Mouse (Mus musculus) limb, embryonic 14.5 days (tissue): ENCODE results near the gene Rara. TPM values are rescaled to one million over a fixed set of nuclear protein-coding genes. Genes with fewer than 3 reads are reported as not detected.

Experiments used
- ATAC-seq: fragments of 200-750 bp; cut with Nextera tagmentation; 2 replicates; pipeline ENCODE4 v1.8.0; 2017; ENCODE audit warnings: low read depth, moderate number of reproducible peaks, moderate TSS enrichment; ENCODE audit not compliant: low FRiP score
- DNase-seq: peaks from one replicate; pipeline ENCODE4 v3.0.0-alpha.2; 2015; ENCODE audit warnings: low spot score
- H3K27ac ChIP-seq: fragments of 300-500 bp; sonication (generic); replicated peaks from 2 replicates; pipeline ENCODE4 v1.5.1; 2014; ENCODE audit warnings: low read depth, mild to moderate bottlenecking, low read length, moderate library complexity, mixed read lengths
- H3K27me3 ChIP-seq: fragments of 300-500 bp; sonication (generic); 2 replicates; pipeline ENCODE4 v1.6.1; 2014; ENCODE audit warnings: low read length, mixed read lengths; ENCODE audit not compliant: control insufficient read depth, insufficient read depth
- H3K36me3 ChIP-seq: fragments of 300-500 bp; sonication (generic); 2 replicates; pipeline ENCODE4 v1.6.1; 2014; ENCODE audit warnings: mild to moderate bottlenecking, low read length, moderate library complexity, mixed read lengths; ENCODE audit not compliant: control insufficient read depth, insufficient read depth
- H3K4me1 ChIP-seq: fragments of 300-500 bp; sonication (generic); 2 replicates; pipeline ENCODE4 v1.6.1; 2014; ENCODE audit warnings: antibody characterized with exemption, low read length, mixed read lengths; ENCODE audit not compliant: control insufficient read depth, insufficient read depth
- H3K4me2 ChIP-seq: fragments of 300-500 bp; sonication (generic); replicated peaks from 2 replicates; pipeline ENCODE4 v1.6.1; 2014; ENCODE audit warnings: low read depth, mild to moderate bottlenecking, low read length, moderate library complexity; ENCODE audit not compliant: severe bottlenecking
- H3K4me3 ChIP-seq: fragments of 300-500 bp; sonication (generic); replicated peaks from 2 replicates; pipeline ENCODE4 v1.5.1; 2014; ENCODE audit warnings: low read length
- H3K9ac ChIP-seq: fragments of 300-500 bp; sonication (generic); 2 replicates; pipeline ENCODE4 v1.6.1; 2014; ENCODE audit warnings: mild to moderate bottlenecking, low read depth, low read length, moderate library complexity; ENCODE audit not compliant: severe bottlenecking
- H3K9me3 ChIP-seq: fragments of 300-500 bp; sonication (generic); 2 replicates; pipeline ENCODE4 v1.6.1; 2016; ENCODE audit warnings: low read length; ENCODE audit not compliant: control insufficient read depth
- POLR2A ChIP-seq: fragments of 200-500 bp; IDR thresholded peaks from 2 replicates; pipeline ENCODE4 v1.8.0; 2012; ENCODE audit warnings: inconsistent platforms, mild to moderate bottlenecking, moderate library complexity, borderline replicate concordance; ENCODE audit not compliant: insufficient read depth, insufficient read length; ENCODE audit errors: extremely low read depth
- WGBS: fragments of 180-500 bp; shearing (Covaris S2); extraction: QIAGEN DNeasy Blood & Tissue Kit; methylation state at CpG from one replicate; pipeline ENCODE4 v1.1.7; 2014; 5-methylcytosine and 5-hydroxymethylcytosine counted together
- polyA plus RNA-seq, 2 experiments: library from polyadenylated mRNA; depleted of rRNA in 1 of 2; stranded (reverse) in 1 of 2; unstranded in 1 of 2; fragments of >200 nt; fragmentation: Nextera tagmentation in 1 of 2; extraction: Ambion mirVana in 1 of 2; gene quantifications; 2 replicates each; pipeline versions ENCODE4 v1.2.1 to v1.2.3; 2012 to 2014

Gene Rara
- polyA plus RNA-seq, 2 experiments: 39.8 to 52.4 TPM

DNA sequence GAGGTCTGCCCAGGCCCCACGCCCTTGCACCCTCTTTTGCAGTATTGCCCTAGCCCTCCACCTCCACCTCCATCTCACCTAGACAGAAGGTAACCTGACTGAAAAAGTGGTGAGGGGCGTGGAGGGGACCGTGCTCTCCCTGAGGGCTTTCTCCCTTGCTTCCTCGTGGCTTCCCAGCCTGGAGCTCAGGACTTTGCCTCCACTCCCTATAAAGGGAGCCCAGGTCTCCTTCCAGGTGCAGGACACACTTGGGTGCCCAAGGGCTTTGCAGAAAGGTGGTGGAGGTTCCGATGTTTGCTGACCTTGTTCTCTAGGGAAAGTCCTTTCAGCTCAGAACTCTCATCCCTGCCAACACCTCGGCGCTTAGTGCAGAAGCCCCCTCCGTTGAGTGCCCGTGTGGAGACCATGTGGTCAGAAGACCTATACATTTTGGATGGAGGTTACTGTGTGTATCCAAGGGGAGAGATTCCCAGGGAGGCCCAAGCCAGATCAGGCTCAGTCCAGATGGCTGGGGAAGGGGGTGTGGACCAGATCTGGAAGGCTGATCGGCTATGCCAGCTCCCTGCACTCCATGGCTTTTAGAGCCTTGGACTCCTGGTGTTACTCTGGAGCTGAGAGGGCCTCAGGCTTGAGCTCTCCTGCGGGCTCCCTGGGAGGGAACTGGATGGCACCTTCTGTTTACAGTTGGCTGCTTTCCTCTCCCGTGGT lies 722 bp downstream of the Rara start:
- WGBS: 7% methylated on average over 12 of the region's 12 CpGs

DNA sequence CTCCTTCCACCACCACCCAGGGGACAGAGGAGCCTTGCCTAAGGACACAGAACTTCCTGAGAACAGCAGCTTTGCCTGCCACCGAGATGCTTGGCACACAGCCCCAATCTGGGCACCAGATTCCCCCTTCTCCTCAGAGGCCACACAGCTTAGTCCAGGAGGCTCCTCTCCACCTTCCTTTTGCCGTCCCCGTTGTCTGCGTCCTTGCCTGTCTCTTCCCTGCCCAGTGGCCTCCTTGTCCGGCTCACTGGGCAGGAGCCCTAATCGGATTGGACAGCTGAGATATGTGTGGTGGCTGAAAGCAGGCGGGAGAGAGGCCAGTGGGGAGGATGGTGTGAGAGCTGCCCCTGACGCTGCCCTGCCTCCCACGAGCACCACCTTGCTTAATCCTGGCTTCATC lies 1.9 kb downstream of the Rara start:
- ATAC-seq (no peak), DNase-seq (no peak)
- Histone ChIP-seq H3K4me3 (peak overlapping the region; percentile 66), H3K27me3 (no peaks in the 10 kb centered on the region), H3K27ac (peak overlapping the region; percentile 83), H3K4me1 (peaks cover 90% of the 10 kb centered on the region), H3K9ac (peak overlapping the region; percentile 38), H3K4me2 (peak overlapping the region; percentile 82), H3K36me3 (no peaks in the 10 kb centered on the region), H3K9me3 (no peaks in the 10 kb centered on the region)
- no peak for TF ChIP-seq POLR2A
- WGBS: 21% methylated on average over 9 of the region's 9 CpGs

More for the DNA sequence above, 722 bp downstream of the Rara start:
- Histone ChIP-seq H3K36me3 (no peaks in the 10 kb centered on the region), H3K27ac (peak overlapping the region; percentile 83), H3K9ac (peak overlapping the region; percentile 72), H3K4me3 (peak overlapping the region; percentile 66), H3K4me2 (peak overlapping the region; percentile 82), H3K27me3 (no peaks in the 10 kb centered on the region), H3K9me3 (no peaks in the 10 kb centered on the region), H3K4me1 (peaks cover 91% of the 10 kb centered on the region)
- ATAC-seq: no peak
- no peak for DNase-seq
- no peak for TF ChIP-seq POLR2A

DNA sequence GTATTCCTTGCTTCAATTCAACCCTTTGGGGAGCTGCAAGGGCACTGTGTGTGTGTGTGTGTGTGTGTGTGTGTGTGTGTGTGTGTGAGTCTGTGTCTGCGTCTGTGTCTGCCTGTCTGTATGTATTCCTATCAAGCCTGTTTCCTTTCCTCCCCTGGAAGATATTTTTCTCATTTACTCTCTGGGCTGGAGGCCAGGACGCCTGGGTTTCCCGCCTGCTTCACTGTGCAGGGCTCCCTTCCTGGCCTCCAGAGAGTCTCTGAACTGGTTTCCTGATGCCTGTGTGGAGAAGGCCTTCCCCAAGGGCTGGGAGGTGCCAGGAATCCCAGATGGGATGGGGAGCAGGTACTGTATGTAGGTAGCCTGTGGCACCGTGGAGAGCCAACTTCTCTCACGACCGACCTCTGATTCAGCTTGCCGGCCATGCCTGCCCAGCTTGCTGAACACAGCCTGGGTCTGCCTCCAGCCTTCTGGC lies 2.5 kb downstream of the Rara start:
- Histone ChIP-seq H3K4me2 (peak overlapping the region; percentile 82), H3K27ac (peak overlapping the region; percentile 83), H3K4me3 (peak overlapping the region; percentile 66), H3K36me3 (0 out of 2 replicates have a peak, but pooled peaks cover under 1% of the 10 kb centered on the region), H3K9ac (0 out of 2 replicates have a peak overlapping the region, but pooled peaks have one; percentile 21), H3K27me3 (no peaks in the 10 kb centered on the region), H3K9me3 (no peaks in the 10 kb centered on the region), H3K4me1 (peaks cover 88% of the 10 kb centered on the region)
- DNase-seq (peak; percentile 64), ATAC-seq (no peak)
- WGBS: 25% methylated on average over 7 of the region's 7 CpGs
- TF ChIP-seq POLR2A: no peak

DNA sequence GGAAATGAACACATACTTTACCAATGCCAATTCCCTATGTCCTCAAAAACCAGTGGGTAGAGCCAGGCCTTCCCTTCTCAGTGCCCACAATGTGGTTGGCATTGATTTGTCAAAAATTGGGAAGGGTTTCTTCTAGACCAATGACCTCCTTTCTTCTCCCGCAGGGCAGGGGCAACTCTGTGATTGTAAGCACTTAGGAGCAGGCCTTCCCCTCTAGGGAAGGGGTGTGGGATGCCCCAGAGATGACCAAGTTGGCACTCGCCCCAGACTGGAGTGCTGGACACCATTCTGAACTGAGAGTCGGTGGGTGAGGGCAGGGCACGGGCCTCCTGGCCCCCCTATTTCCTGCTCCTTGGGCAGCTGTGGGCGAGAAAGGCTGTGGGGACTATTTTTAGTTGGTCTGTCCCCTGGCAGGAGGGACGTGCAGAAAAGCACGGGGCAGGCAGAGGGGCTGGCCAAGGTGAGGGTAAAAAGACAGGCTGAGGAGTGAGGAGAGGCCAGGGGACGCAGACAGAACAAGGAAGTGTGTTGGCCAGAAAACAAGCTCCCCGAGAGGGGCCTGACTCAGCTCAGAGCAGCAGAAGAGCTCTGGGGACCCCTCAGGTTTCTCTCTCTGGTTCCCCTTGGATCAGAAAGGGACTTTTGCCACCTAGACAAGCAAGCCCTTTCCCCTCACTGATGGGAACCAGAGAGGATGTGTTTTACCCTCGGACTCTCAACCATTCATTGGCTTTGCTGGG lies 3.3 kb downstream of the Rara start:
- H3K9me3 ChIP-seq: no peaks in the 10 kb centered on the region
- 14% methylated on average over 10 of the region's 10 CpGs for WGBS
- no peak for DNase-seq
- TF ChIP-seq POLR2A: no peak
- peak overlapping the region; percentile 82 for H3K4me2 ChIP-seq
- H3K27ac ChIP-seq: peak overlapping the region; percentile 83
- peak overlapping the region; percentile 66 for H3K4me3 ChIP-seq
- H3K4me1 ChIP-seq: peaks cover 88% of the 10 kb centered on the region
- ATAC-seq: no peak
- H3K36me3 ChIP-seq: 0 out of 2 replicates have a peak, but pooled peaks cover 3% of the 10 kb centered on the region
- no peaks in the 10 kb centered on the region for H3K27me3 ChIP-seq
- 0 out of 2 replicates have a peak overlapping the region, but pooled peaks have one; percentile 6 for H3K9ac ChIP-seq
